Mouse (Mus musculus) hindbrain, embryonic 16.5 days (tissue): ENCODE data around the gene Ctdsp1. TPM values are rescaled to one million over a fixed set of nuclear protein-coding genes. Genes with fewer than 3 reads are reported as not detected.
A peak's percentile ranks its signal among the peaks of the same experiment; 100 is the strongest.

ENCODE experiments used
- ATAC-seq: fragments of 200-750 bp; cut with Nextera tagmentation; 2 replicates; pipeline ENCODE4 v1.8.0; 2017; ENCODE audit warnings: moderate TSS enrichment, moderate library complexity
- H3K27ac ChIP-seq: fragments of 300-500 bp; sonication (generic); 2 replicates; pipeline ENCODE4 v1.5.1; 2014; ENCODE audit warnings: low read depth, mild to moderate bottlenecking, control low read depth, low read length, moderate library complexity
- H3K27me3 ChIP-seq: fragments of 300-500 bp; sonication (generic); replicated peaks from 2 replicates; pipeline ENCODE4 v1.6.1; 2014; ENCODE audit warnings: low read length; ENCODE audit not compliant: control insufficient read depth, insufficient read depth
- H3K36me3 ChIP-seq: fragments of 300-500 bp; sonication (generic); 2 replicates; pipeline ENCODE4 v1.6.1; 2014; ENCODE audit warnings: mild to moderate bottlenecking, low read length, moderate library complexity, mixed read lengths; ENCODE audit not compliant: control insufficient read depth, insufficient read depth
- H3K4me1 ChIP-seq: fragments of 300-500 bp; sonication (generic); 2 replicates; pipeline ENCODE4 v1.6.1; 2014; ENCODE audit warnings: low read depth, low read length; ENCODE audit not compliant: control insufficient read depth, insufficient read depth
- H3K4me2 ChIP-seq: fragments of 300-500 bp; sonication (generic); 2 replicates; pipeline ENCODE4 v1.6.1; 2014; ENCODE audit warnings: mild to moderate bottlenecking, low read length, control low read depth, moderate library complexity
- H3K4me3 ChIP-seq: fragments of 300-500 bp; sonication (generic); 2 replicates; pipeline ENCODE4 v1.5.1; 2014; ENCODE audit warnings: mild to moderate bottlenecking, low read length, control low read depth, moderate library complexity
- H3K9ac ChIP-seq: fragments of 300-500 bp; sonication (generic); 2 replicates; pipeline ENCODE4 v1.6.1; 2014; ENCODE audit warnings: low read depth, mild to moderate bottlenecking, control low read depth, low read length, moderate library complexity
- H3K9me3 ChIP-seq: fragments of 300-500 bp; sonication (generic); 2 replicates; pipeline ENCODE4 v1.6.1; 2014; ENCODE audit warnings: mild to moderate bottlenecking, low read length, moderate library complexity; ENCODE audit not compliant: control insufficient read depth
- WGBS: fragments of 180-500 bp; shearing (Covaris S2); extraction: QIAGEN DNeasy Blood & Tissue Kit; methylation state at CpG from one replicate; pipeline ENCODE4 v1.1.7; 2014; 5-methylcytosine and 5-hydroxymethylcytosine counted together
- microRNA counts: library from miRNA; unstranded; fragments of <30 nt; microRNA quantifications from one replicate; lab custom pipeline; 2016
- microRNA-seq: library from miRNA; unstranded; fragments of <30 nt; microRNA quantifications from one replicate; pipeline ENCODE4, GENCODE M21; 2017
- polyA plus RNA-seq: library from polyadenylated mRNA; unstranded; fragments of >200 nt; fragmentation: Nextera tagmentation; extraction: Ambion mirVana; gene quantifications from 2 replicates; pipeline ENCODE4 v1.2.1, GENCODE M21; 2015

The Ctdsp1 gene
- polyA plus RNA-seq, 1 experiment from 2014 or later: 20.0 TPM

- Histone ChIP-seq H3K4me3 (no peak overlapping the region), H3K4me2 (no peak overlapping the region), H3K9me3 (no peaks in the 10 kb centered on the region), H3K9ac (no peak overlapping the region), H3K27me3 (no peaks in the 10 kb centered on the region), H3K4me1 (no peaks in the 10 kb centered on the region), H3K36me3 (peaks cover 26% of the 10 kb centered on the region), H3K27ac (no peak overlapping the region)
- WGBS: 90% methylated on average over 19 of the region's 19 CpGs
- no peak for ATAC-seq
Observed at GRCm38 (mm10) chr1:74439166-74439876, 48.0 kb downstream of the Ctdsp1 start.

- 94% methylated on average over 2 of the region's 2 CpGs for WGBS
- H3K9me3 ChIP-seq: no peaks in the 10 kb centered on the region
- H3K4me1 ChIP-seq: no peaks in the 10 kb centered on the region
- no peak overlapping the region for H3K27ac ChIP-seq
- ATAC-seq: no peak
- H3K4me2 ChIP-seq: no peak overlapping the region
- peaks cover 20% of the 10 kb centered on the region for H3K36me3 ChIP-seq
- no peak overlapping the region for H3K4me3 ChIP-seq
- no peaks in the 10 kb centered on the region for H3K27me3 ChIP-seq
- no peak overlapping the region for H3K9ac ChIP-seq
Observed at GRCm38 (mm10) chr1:74444538-74444937, 53.2 kb downstream of the Ctdsp1 start.

MicroRNAs encoded within 50 kb of the gene (microRNA counts, 519-probe panel; counts per million panel counts)
- microRNA mmu-miR-26b (lab: Ali Mortazavi, UCI): 2,724 counts per million, percentile 72 among the panel's probes with 10 or more counts

Small RNA genes within 50 kb of the gene (microRNA-seq; reads per million reads assigned to microRNA genes)
- gene Mir26b: 17,092 reads per million, percentile 97 among the genes with 10 or more reads in this experiment

Other genes with a start within 250 kb of the Ctdsp1 start
- gene Cxcr2, start 237.5 kb upstream of the Ctdsp1 start, polyA plus RNA-seq: 0.05 and 0.10 TPM in 2 replicates
- not detected in 2 replicates for gene Cxcr1, start 196.9 kb upstream of the Ctdsp1 start, polyA plus RNA-seq
- gene Arpc2, start 155.4 kb upstream of the Ctdsp1 start, polyA plus RNA-seq: 411 and 415 TPM in 2 replicates
- gene Gpbar1, start 113.0 kb upstream of the Ctdsp1 start, polyA plus RNA-seq: 0.20 TPM in 1 of 2 replicates, not detected in the other
- gene Aamp, start 106.8 kb upstream of the Ctdsp1 start, polyA plus RNA-seq: 237 and 241 TPM in 2 replicates
- gene Pnkd, start 106.6 kb upstream of the Ctdsp1 start, polyA plus RNA-seq: 166 and 167 TPM in 2 replicates
- 11.7 and 12.2 TPM in 2 replicates for gene Tmbim1, start 85.9 kb upstream of the Ctdsp1 start, polyA plus RNA-seq
- gene Catip, start 29.4 kb upstream of the Ctdsp1 start, polyA plus RNA-seq: 2.2 and 2.8 TPM in 2 replicates
- gene Slc11a1, start 16.3 kb upstream of the Ctdsp1 start, polyA plus RNA-seq: 2.6 and 3.3 TPM in 2 replicates
- 0.19 and 0.22 TPM in 2 replicates for gene Vil1, start 17.9 kb downstream of the Ctdsp1 start, polyA plus RNA-seq
- 39.7 and 47.0 TPM in 2 replicates for gene Cnot9, start 114.5 kb downstream of the Ctdsp1 start, polyA plus RNA-seq
- gene Plcd4, start 151.4 kb downstream of the Ctdsp1 start, polyA plus RNA-seq: 6.8 and 9.3 TPM in 2 replicates
- gene Usp37, start 152.8 kb downstream of the Ctdsp1 start, polyA plus RNA-seq: 20.7 and 24.4 TPM in 2 replicates
- 6.8 and 8.5 TPM in 2 replicates for gene Zfp142, start 196.7 kb downstream of the Ctdsp1 start, polyA plus RNA-seq
- gene Bcs1l, start 196.8 kb downstream of the Ctdsp1 start, polyA plus RNA-seq: 23.0 and 23.7 TPM in 2 replicates
- gene Rnf25, start 209.9 kb downstream of the Ctdsp1 start, polyA plus RNA-seq: 46.8 and 48.5 TPM in 2 replicates
- 17.6 and 17.7 TPM in 2 replicates for gene Stk36, start 209.9 kb downstream of the Ctdsp1 start, polyA plus RNA-seq